Mouse (Mus musculus): ENCODE results near the gene Chchd6.

DNA sequence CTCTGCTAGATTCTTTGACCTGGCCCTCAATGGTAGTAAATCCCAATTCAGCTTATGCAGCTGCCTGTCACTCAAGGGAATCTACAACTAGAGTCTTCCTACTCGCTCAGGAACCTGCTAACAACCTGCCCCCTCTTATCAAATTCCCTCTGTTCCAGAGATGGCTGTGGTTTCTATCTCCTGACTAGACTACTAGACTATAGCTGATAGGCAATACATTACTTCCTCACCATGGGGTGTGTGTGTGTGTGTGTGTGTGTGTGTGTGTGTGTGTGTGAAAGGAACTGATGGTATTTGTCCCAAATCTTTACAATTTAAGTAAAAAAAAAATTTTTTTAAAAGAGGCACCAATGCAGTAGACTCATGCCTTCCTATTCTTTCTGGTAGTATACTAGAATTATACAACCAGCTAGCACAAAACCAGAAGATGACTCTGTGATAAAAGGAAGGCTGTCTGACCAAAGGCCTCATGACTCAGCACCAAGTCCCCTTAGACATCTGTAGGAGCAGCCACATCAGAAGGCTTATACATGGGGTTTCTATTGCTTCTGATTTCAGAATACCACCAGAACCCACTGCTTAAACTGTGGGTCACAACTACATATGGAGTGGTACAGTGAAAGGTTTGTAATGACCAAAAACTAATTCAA, 57.2 kb downstream of the Chchd6 start:
- no peak for TF ChIP-seq CTCF (IDR thresholded peaks at IDR 0.05; ENCODE audit: low read depth)
- TF ChIP-seq EP300 (IDR thresholded peaks at IDR 0.05; ENCODE audit: low read depth): no peak

Data from liver, postnatal 0 days (tissue).